8 mouse cellular contexts compared by ENCODE assay signal in the genomic region with DNA sequence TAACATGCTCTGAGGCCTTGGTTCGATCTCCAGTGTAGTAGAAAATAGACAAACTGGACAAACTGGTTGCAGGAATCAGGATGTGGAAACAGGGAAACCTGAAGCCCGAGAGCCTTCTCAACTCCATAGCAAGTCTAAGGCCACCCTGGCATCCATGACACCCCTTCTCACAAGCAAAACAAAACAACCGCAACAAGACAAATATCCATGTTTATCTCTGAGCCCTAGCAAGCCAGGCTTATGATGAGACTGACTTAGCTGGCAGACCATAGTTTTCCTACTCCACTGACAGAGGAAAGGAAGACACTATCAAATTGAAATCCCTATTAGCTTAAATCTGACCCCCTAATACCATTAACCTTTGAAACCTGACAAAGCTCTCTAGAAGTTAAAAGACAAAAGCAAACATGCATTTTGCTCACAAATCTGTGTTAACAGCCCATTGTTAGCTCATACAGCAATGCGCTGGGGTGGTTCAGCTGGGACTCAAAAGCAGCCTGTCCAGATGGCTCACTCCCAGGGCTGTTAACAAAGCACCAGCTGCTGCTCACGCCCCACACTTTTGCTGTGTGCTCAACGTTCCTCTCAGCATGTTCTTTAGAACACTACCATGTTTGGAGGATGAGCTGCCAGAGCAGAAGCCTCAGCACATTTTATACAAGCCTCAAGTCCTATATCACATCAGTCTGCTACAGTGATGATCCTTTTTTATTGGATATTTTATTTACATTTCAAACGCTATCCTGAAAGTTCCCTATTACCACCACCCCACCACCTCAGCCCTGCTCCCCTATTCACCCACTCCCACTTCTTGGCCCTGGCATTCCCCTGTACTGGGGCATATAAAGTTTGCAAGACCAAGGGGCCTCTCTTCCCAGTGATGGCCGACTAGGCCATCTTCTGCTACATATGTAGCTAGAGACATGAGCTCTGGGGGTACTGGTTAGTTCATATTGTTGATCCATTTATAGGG. TPM values are rescaled to one million over a fixed set of nuclear protein-coding genes. Genes with fewer than 3 reads are reported as not detected.
A peak's percentile ranks its signal among the peaks of the same experiment; 100 is the strongest.
DNase-seq lines count a peak whose midpoint lies in the region; ATAC-seq lines count a peak whose summit lies in the region.

No protein-coding gene starts in this region.

- no peak overlapping the region for H3K4me2 ChIP-seq in hindbrain, embryonic 16.5 days (ENCODE audit: low read length)
- H3K4me2 ChIP-seq in lung, embryonic 16.5 days (ENCODE audit: low read depth, low read length): no peak overlapping the region

- no peak overlapping the region for H3K27ac ChIP-seq in hindbrain, embryonic 16.5 days (ENCODE audit: low read depth, low read length)
- H3K27ac ChIP-seq in lung, embryonic 16.5 days (ENCODE audit: low read length): no peak overlapping the region

- no peaks in the 10 kb centered on the region for H3K4me1 ChIP-seq in hindbrain, embryonic 16.5 days (ENCODE audit: control insufficient read depth, insufficient read depth, low read depth, low read length)
- H3K4me1 ChIP-seq in lung, embryonic 16.5 days (replicated peaks; ENCODE audit: control insufficient read depth, insufficient read depth, low read length): no peaks in the 10 kb centered on the region

- no peak overlapping the region for H3K9ac ChIP-seq in hindbrain, embryonic 16.5 days (ENCODE audit: low read depth, low read length)
- no peak overlapping the region for H3K9ac ChIP-seq in lung, embryonic 16.5 days (ENCODE audit: low read length)

- peak; percentile 10 for DNase-seq in ovary, postnatal 14 days (ENCODE audit: low spot score)
- DNase-seq in ovary, postnatal 36 days (ENCODE audit: low spot score): no peak
- peak; percentile 88 for DNase-seq in right cerebral cortex, adult 18-20 months
- no peak for DNase-seq in thymus, postnatal 0 days (ENCODE audit: low spot score)
- no peak for DNase-seq in cerebellum, adult 11-12 months
- DNase-seq in urinary bladder, postnatal 10 days (ENCODE audit: low spot score): no peak

- H3K9me3 ChIP-seq in hindbrain, embryonic 16.5 days (ENCODE audit: control insufficient read depth, low read length): no peaks in the 10 kb centered on the region
- H3K9me3 ChIP-seq in lung, embryonic 16.5 days (ENCODE audit: control insufficient read depth, low read length): no peaks in the 10 kb centered on the region

- ATAC-seq in hindbrain, embryonic 16.5 days: peak; percentile 94
- ATAC-seq in lung, embryonic 16.5 days (ENCODE audit: low read depth): peak; percentile 85

- H3K4me3 ChIP-seq in hindbrain, embryonic 16.5 days (ENCODE audit: low read length): no peak overlapping the region
- no peak overlapping the region for H3K4me3 ChIP-seq in lung, embryonic 16.5 days (ENCODE audit: low read length)

- 38% methylated on average over 7 of the region's 8 CpGs for WGBS in hindbrain, embryonic 16.5 days
- 48% methylated on average over 8 of the region's 8 CpGs for WGBS in lung, embryonic 16.5 days

- no peaks in the 10 kb centered on the region for H3K27me3 ChIP-seq in hindbrain, embryonic 16.5 days (replicated peaks; ENCODE audit: control insufficient read depth, insufficient read depth, low read length)
- no peaks in the 10 kb centered on the region for H3K27me3 ChIP-seq in lung, embryonic 16.5 days (ENCODE audit: control insufficient read depth, insufficient read depth, low read depth, low read length)

- no peaks in the 10 kb centered on the region for H3K36me3 ChIP-seq in hindbrain, embryonic 16.5 days (ENCODE audit: control insufficient read depth, insufficient read depth, low read length)
- no peaks in the 10 kb centered on the region for H3K36me3 ChIP-seq in lung, embryonic 16.5 days (ENCODE audit: control insufficient read depth, insufficient read depth, low read length)

RNA-seq across cellular contexts. Expression of a gene that starts 24.0 kb away (rescaled TPM):
- 0.58 and 0.59 TPM in 2 replicates for polyA plus RNA-seq in hindbrain, embryonic 16.5 days (2015; fragmentation: Nextera tagmentation; extraction: Ambion mirVana)
- 0.13 and 0.15 TPM in 2 replicates for polyA plus RNA-seq in lung, embryonic 16.5 days (2015; fragmentation: Nextera tagmentation; extraction: Ambion mirVana)
- polyA plus RNA-seq in thymus, postnatal 0 days (2015; fragmentation: Nextera tagmentation; extraction: Ambion mirVana): not detected in 2 replicates

Comparison
In these comparisons a context has a peak if more than half of its experiments do, and no peak if none do; other contexts are left out.
1. DNase-seq: peak in ovary, postnatal 14 days (single experiment) and right cerebral cortex, adult 18-20 months (single experiment); none in ovary, postnatal 36 days (single experiment), thymus, postnatal 0 days (single experiment), cerebellum, adult 11-12 months (single experiment) and urinary bladder, postnatal 10 days (single experiment).